Mouse (Mus musculus): ENCODE measurements at regions not wholly inside any gene's neighbourhood (a gene's known extent, or its start where the extent isn't known, plus 50 kb on each side); places are given as distances from the start of the nearest gene placed in this dataset.

DNA sequence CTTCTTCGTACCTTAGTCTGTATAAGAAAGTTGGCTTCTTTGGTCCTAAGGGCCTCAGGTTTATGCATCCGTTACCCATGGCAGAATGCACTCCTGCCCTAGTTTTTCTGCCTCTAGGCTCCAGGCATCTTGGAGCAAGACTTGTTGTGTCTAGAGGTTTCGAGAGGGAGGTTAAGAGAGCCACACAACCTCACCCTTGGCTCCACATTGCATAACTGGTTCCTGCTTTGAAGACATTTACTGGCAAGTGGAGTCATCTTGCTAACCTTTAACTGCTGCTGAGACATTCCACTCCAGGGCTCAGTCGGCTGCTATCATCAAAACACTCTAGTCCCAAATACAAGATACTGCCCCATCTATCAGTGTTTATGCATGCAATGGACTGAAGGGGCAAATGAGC is 135.9 kb downstream of the Cog6 start:
- no peak for TF ChIP-seq CTCF (IDR thresholded peaks at IDR 0.05)
- TF ChIP-seq EP300 (IDR thresholded peaks at IDR 0.05; ENCODE audit: insufficient read depth, low read depth, low read length) = no peak
